Mouse (Mus musculus): ENCODE measurements around the gene Cntnap4.

- TF ChIP-seq CTCF (IDR thresholded peaks at IDR 0.05; ENCODE audit: control insufficient read depth, insufficient read depth, low read length) (no peak), POLR2A (IDR thresholded peaks at IDR 0.05; ENCODE audit: borderline replicate concordance, control insufficient read depth, low read depth, low read length) (no peak)
Measured at GRCm38 (mm10) chr8:112569471-112570141, at the start of gene Cntnap4.

Data from bone marrow, adult 2 months (tissue).